Mouse (Mus musculus) liver, adult 2 months (tissue): ENCODE results near the gene Rpl41.

Source experiments
- CTCF ChIP-seq: fragments of 200-500 bp; IDR thresholded peaks from 2 replicates; pipeline ENCODE4 v1.5.1; 2011; ENCODE audit warnings: low read depth, low read length, control low read depth
- POLR2A ChIP-seq: fragments of 200-500 bp; IDR thresholded peaks from 2 replicates; pipeline ENCODE4 v1.6.1; 2011; ENCODE audit warnings: low read length, control low read depth; ENCODE audit not compliant: insufficient read depth; ENCODE audit errors: extremely low read depth

DNA sequence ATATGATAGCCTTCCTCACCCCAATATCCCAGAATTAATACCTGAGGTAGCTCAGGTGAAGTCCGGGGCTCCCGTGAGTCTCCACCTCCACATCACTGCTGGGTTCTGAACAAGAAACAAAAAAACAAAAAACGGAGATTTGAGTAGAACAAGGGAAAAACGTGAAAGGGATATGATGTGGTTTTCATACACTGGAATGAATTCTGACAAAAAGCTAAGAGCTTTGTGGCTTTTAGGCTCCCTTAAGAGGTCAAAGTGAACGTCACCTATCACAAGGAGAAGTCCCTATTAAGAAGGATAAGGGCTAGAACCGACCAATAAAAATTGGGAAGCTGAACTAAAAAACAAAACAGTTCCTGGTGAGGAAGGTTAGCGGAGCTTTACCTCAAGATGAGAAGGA, 2.3 kb downstream of the Rpl41 start:
- TF ChIP-seq POLR2A (no peak), CTCF (no peak)
